Mouse (Mus musculus) adrenal gland, adult 8-10 months (tissue): ENCODE results near the gene Spata9. TPM values are rescaled to one million over a fixed set of nuclear protein-coding genes. Genes with fewer than 3 reads are reported as not detected.

ENCODE experiments used
- DNase-seq: peaks from one replicate; pipeline ENCODE4 v3.0.0; 2022
- total RNA-seq, 4 experiments: library from RNA; stranded (reverse); gene quantifications; 2 replicates each; pipeline ENCODE4 v1.2.4; 2022

Spata9 gene
- total RNA-seq, 4 experiments from 2014 or later: 0.74 TPM; not detected in 3

DNA sequence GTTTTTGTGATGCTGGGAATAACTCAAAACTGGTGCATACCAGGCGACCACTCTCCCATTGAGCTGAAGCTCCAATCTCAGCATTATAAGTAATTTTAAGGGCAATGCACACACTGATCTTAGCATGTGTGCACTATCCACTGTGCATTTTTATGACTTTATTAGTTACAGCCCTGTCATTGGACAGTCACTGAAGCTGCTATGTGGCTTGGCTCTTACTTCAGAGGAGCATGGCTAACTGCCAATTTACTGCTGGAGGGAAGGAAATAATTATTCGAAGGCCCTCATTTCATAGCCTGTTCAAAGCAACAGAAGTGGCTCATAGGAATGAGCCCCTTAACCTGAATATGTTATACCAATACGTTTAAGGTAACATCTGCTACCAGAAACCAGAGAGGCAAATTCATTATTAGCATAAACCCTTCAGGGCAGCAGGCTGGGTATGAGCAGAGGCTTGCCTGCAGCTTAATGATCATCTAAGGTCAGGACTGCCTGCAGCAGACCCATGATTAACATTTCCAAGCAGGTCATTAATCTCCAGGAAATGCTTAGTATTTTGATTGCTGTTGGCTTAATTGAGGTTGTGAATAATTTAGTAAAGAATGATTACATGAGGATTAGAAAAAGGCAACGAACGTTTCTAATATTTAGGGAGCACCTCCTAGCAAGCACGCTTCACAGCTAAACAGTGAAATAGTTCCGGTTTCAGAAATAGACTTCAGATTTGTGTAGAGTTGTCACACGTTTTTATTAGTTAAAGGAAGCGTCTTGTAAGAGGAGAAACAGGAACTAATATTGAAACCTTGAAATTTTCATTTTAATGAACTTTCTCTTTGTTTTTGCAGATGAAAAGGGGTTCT is 25.4 kb downstream of the Spata9 start:
- no peak for DNase-seq

DNA sequence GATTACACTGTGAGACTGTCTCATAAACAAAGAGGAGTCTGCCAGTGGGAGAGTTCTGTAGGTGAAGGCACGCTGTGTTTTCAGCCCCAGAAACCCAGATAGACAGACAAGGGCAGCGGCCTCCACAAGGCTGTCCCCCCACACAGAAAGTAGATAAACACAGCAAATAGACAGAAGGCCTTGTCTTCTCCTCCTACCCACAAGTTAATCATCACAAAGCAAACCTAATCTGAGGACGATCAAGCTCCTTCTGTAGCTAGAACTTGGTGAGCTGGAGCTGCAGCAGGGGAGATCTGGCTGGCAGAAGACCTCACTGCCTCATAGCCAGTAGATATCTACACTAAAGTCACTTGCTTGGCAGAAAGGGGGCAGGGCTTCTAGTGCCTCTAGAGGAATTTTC is 36.3 kb downstream of the Spata9 start:
- DNase-seq: no peak

DNA sequence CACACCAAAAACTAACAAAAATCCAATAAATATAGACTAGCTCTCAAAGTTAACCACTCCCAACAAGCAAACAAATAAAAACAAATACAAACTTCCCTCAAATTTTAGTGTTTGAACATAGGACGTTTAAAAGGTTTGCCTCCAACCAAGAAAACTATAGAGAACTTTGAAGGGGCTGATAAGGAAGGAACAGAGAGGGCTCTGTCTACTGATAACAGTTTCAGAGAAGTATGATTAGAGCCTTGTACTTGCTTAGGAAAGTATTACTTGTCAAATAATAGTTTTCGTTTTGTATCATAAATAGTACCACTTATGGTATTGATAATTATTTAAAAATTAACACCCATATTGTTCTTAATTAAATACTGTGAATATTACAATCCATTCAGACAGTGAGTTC is 47.6 kb downstream of the Spata9 start:
- no peak for DNase-seq

DNA sequence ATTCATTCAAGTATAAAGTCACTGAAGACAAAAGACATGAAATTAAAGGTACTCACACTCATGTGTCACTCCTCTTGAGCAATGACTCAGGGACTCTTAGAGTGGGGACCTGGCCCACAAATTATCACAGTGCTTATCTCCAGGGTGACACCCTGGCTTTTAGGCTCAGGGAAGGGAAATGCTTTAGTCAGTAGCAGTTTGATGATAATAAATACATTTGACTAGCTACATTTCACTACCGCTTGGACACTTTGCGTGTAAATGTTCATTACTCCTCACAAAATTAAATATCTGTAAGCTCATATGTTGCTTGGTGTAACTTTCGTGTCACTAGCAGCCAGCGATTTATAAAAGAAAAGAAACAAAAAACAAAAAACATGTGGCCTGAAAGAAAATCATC is 50.5 kb downstream of the Spata9 start:
- DNase-seq: no peak

DNA sequence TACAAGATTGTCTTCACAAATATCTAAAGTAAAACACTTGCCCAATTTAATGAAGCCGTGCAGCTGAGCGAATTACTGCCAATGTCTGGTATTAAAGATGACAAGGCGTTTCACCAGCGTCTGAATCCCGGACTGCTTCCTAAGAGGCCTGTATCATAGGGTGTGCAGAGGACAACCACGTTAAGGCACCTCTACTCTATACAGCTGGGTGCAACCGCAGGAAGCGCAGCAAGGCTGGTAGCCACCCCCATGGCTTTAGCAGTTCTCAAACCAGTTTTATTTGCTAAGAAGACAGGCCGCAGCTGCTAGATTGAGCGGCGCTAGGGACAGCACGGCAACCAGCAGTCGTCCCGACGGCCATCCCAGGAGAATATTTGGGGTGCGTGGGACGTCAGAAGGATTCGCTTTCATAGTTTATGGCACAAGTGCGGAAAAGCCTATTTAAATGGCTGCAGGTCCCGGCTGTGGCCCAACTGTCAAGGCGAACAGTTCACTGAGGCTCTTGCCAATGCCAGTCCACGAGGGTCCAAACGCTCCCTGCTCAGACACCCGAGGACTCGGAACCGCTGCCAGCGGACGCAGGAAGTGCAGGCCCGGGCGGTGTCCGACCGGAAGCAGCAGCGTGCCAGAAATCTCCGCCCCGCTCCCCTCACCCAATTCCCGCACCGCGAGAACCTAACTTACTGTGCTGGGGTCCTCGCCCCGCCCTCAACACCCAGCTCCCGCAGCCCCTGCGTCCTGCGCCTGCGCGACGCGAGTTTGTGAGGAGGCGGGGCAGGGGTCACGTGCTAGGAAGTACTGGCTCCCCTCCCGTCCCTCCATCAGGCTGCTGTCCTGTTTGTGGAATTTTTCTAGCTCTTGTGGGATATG is 51.3 kb downstream of the Spata9 start, which contains the start of gene Rfesd:
Gene Rfesd, minus strand, starts transcription at position 746 of the 870 bp plus-strand sequence.
- DNase-seq: peak; percentile 98

DNA sequence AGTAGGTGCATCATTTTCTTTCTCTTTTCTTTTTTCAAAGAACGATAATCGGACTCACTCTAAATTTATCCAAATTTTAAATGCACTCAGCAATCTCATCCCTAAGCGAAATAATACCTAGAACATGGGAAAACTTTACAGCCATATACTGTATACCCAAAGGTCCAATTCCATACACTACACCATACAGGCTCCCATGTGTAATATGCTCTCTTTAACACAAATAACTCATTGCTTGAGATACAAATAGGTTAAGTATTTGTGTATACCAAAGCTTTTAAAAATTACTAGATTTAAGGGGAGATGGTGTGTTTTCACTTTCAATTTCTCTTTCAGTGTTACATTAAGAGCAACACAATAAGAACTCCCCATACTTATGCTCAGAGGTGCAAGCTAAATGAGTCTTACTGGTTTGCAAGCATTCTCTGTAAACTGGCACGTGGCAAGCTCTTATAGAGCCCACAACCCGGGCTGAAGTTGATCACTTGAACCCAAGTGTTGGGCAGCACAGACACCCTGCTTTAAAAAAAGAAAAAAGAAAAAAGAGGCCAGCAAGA is 52.0 kb downstream of the Spata9 start:
- no peak for DNase-seq

DNA sequence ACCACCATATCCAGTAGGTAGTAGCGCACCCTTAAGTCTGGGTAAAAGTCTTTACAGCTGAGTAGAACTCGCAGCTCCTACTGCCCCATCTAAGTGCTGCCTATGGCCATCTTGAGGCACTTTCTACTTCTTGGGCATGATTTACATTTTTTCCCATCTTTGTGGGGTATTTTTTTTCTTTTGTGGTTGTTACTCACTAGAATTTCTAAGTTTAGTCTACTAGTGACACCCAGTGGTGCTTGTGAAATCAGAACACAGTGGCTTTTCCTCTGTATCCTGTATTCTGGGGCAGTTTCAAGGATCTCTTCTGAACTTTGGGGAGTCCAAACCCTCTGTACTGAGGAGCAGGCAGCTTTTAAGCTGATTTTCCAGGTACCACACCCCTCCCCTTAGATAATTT is 54.8 kb downstream of the Spata9 start:
- DNase-seq: no peak

DNA sequence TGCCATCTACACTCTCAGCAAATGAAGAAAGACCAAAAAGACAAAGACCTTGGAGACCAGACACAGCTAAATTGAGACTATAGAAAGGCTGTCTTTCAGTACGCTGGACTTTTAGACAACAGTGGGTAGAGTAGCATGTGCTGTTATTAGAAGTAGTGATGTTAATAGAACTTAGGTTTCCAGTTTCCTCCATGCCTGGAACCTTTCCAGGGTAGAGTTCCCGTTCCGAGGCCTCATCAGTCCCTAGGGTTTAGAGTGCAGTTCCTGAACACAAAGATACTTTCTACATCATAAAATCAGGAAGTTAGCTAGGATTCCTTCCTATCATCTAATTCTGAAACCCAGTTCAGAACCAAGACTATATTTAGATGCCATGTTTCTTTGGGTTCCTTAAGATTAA is 57.6 kb downstream of the Spata9 start:
- no peak for DNase-seq

DNA sequence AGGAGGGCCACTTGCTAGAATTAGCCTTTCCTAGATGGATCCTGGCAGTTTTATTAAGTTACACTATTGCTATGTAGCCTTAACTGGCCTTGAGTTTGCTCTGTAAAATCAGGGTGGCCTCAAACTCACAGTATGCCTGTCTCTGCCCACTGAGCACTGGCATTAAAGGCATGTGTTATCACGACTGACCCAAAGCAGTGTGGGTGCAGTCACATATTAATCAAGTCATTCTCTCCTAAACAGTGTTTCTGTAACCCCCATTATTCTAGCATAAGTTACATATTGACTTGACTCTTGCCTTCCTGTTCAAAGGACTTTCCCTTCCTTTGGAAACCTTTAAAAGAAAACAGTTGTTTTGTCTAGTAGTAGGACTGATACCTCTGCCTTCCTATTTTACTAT is 75.5 kb downstream of the Spata9 start:
- no peak for DNase-seq

DNA sequence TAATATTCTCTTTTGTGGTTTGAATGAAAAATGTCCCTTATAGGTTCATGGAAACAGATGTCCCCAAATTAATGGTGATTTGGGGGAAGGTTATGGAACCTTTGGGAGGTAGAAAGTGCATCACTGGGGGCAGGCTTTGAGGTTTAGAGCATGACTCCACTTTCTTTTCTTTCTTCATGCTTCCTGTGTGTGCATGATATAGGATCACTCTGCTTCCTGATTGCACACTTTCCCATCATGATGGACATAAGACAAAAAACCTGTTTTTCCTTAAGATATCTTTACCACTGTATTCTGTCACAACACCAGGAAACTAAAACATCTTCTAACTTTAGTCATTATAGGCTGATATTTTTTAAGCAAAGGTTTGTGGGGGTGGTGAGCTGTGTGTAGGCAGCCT is 78.0 kb downstream of the Spata9 start:
- DNase-seq: no peak

Other genes starting within 250 kb of the Spata9 start
- 10 to 100 TPM; 21.6 to 27.4 (median 24.4) TPM for gene Glrx, start 127.3 kb upstream of the Spata9 start, total RNA-seq
- gene Rhobtb3, start 23.2 kb upstream of the Spata9 start, total RNA-seq: 10 to 100 TPM in 2 of 4 experiments, 1 to 10 TPM in 2; 5.7 to 13.8 (median 8.9) TPM
- 10 to 100 TPM; 20.2 to 29.9 (median 20.9) TPM for gene Rfesd, start 51.6 kb downstream of the Spata9 start, total RNA-seq
- gene Gpr150, start 89.8 kb downstream of the Spata9 start, total RNA-seq: under 1 TPM in 1 of 4 experiments, not detected in 3; 0.13 TPM
- gene Arsk, start 131.5 kb downstream of the Spata9 start, total RNA-seq: 10 to 100 TPM in 3 of 4 experiments, 1 to 10 TPM in 1; 9.4 to 17.4 (median 12.3) TPM
- gene Ttc37, start 131.6 kb downstream of the Spata9 start, total RNA-seq: 10 to 100 TPM; 26.6 to 31.6 (median 30.5) TPM